Mouse (Mus musculus) 416B (cell line): ENCODE measurements at regions not wholly inside any gene's neighbourhood (a gene's known extent, or its start where the extent isn't known, plus 50 kb on each side); places are given as distances from the start of the nearest gene placed in this dataset.

Source experiments
- DNase-seq: peaks from one replicate; pipeline ENCODE4 v3.0.0; 2011; ENCODE audit warnings: low read depth

- DNase-seq: no peak
Observed at GRCm38 (mm10) chr15:61596318-61596717, 673.5 kb upstream of the A1bg start.

DNA sequence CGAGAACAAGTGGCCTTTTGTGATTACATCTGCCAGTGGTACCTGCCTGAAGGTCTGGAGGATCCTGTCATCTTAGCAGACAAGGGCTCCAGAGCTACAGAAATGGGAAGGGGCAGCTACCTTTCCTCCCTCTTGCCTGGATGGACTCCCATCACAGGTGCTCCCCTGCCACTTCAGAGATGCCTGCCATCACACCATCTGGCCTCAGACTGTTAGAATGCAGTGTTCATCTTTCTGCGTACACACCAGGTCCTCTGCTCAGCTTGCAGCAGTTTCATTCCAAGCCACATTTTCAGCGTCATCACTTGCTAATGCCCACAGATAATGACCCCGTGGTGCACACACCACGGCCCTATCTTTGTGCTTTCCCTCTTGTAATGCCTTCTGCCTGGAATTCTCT lies 666.1 kb upstream of the A1bg start:
- DNase-seq: no peak

GRCm38 (mm10) chr15:61582335-61582734 lies 659.5 kb upstream of the A1bg start:
- DNase-seq: no peak

DNA sequence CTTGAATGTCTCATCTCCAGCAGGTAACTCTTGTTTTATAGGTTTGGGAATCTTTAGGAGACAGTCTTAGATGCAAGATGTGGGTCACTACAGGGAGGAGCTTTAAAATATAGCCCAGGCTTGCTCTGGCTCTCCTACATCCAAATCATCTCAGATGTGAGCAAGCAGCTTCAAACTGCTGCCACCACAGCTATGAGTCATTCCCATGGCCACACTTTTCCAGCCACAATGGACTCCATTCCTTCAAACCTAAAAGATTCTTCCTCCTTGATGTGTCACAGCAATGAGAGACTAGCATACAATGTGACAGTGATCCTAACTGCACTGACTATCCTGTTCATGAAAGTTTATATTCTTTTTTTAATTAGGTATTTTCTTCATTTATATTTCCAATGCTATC lies 640.5 kb upstream of the A1bg start:
- DNase-seq: peak; percentile 33

- DNase-seq: no peak
Observed at GRCm38 (mm10) chr15:61562252-61562651, 639.4 kb upstream of the A1bg start.

GRCm38 (mm10) chr15:61553908-61554307 lies 631.1 kb upstream of the A1bg start:
- no peak for DNase-seq

GRCm38 (mm10) chr15:61553081-61553680 lies 630.4 kb upstream of the A1bg start:
- DNase-seq: no peak

DNA sequence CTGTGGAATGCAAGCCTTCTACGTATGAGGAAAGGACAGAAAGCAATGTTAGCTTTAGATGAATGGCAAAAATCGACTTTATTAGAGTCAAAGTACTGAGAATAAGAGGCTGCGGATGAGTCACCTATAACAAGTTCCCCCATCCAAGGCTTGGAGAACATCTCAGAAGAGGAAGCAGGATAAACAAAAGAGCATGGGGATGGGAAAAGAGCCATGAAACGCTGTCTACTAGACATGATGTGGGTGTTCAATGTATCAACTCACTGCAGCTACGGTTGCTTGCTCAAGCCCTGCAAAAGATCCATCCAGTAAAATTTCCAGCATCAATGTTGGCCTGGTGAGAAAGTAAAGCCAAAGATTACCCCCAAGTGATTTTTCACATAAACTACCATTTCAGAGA lies 628.4 kb upstream of the A1bg start:
- DNase-seq: no peak

DNA sequence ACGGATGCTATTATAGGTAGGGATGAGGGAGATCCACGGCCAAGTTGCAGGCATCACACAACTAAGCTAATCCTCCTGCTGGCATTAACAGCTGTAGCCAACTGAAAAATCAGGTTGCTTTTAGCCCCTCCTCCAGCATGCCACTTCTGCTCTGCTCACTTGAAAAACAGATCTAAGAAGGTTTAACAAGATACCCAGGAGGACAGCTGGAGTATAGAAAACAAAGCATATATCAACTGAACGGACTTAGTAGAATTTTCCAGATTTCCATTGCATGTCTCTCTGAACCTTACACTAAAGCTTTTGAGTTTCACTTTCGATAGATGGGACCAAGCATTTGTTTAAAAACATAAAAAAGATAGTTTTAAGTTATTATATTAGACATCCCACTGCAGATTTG lies 625.6 kb upstream of the A1bg start:
- peak; percentile 11 for DNase-seq

DNA sequence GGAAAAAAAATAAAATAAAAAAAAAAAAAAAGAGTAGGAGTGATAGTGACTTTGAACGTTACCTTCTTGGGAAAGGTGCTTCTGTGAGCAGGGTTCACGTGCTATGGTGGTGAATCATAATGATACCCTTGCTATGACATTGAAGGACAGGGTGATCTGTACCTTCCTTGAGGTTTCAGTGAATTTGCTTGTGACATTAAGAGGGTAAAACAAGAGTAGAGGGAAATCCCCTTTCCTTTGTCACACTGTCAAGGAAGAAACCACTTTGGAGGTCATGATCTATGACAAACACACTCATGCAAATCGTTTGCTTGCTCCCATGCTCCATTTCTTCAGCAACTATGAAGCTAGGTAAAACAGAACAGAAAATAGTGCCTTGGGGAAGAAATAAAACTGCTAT lies 623.8 kb upstream of the A1bg start:
- DNase-seq: no peak

DNA sequence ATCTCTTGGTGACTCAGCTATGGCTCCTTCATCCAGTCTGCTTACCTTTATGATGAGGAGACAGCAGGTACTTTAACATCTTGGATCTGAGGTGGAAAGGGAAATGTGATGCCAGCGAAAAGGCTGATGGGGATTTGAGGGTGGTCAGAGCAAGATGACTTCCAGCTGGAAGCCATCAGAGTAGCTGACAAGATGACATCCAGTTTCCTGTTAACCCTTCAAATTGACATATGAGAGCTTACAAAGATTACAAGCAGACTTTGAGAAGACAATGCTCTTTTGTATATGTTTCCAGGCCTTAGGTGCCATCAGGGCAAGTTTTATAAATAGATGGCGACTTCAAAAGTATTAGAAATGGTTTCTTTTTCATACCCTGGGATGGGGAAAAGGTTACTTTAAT lies 621.3 kb upstream of the A1bg start:
- DNase-seq: no peak

- DNase-seq: no peak
Observed at GRCm38 (mm10) chr15:61541643-61542042, 618.8 kb upstream of the A1bg start.

DNA sequence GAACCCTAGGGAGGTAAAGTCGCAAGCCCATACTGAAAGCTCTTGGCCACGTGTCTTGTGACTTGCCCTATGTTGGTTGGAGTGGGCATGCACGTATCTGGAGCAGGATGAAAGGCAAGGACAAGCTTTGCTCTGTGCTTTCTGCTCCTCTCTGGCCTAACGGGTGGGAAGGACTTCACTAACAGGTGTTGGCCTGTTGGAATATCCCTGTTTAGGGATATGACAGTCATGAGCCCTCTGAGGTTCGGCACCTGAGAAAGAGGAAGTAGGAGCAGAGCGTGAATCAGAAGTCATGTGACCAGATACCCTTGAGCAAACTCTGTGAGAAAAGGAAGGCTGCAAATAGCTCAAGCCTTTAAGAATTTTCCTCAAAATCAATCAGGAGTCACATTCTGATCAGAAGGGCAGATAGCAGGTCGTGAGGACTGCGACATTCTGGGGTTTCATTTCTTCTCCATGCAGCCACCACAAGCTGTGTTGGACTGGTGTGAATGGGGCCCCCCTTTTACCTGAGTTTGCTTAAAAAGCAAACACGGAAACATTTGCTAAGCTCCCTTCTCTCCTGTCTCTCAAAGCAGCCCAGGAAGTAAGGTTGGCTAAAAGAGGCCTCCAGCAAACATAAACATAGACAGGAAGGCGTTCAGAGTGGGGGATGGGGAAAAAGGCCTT lies 618.1 kb upstream of the A1bg start:
- peak; percentile 55 for DNase-seq

DNA sequence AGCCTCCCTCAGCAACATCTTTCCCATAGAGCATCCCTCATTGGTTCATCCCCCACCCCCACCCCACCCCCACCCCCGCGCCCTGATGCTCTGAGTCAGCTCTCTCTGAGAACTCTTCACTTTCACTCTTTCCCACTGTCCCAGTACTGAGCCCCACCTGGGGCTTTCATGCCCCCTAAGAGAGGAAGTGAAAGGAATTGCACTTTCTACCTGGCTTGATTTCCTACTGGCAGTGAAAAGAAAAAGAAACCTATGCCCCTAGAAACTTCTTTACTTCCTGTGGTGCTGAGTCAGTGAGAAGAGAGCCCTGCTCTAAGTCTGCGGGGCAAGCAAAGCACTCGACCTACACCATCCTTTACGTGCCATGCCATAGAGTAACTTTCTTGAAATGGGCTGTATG lies 616.1 kb upstream of the A1bg start:
- DNase-seq: no peak

DNA sequence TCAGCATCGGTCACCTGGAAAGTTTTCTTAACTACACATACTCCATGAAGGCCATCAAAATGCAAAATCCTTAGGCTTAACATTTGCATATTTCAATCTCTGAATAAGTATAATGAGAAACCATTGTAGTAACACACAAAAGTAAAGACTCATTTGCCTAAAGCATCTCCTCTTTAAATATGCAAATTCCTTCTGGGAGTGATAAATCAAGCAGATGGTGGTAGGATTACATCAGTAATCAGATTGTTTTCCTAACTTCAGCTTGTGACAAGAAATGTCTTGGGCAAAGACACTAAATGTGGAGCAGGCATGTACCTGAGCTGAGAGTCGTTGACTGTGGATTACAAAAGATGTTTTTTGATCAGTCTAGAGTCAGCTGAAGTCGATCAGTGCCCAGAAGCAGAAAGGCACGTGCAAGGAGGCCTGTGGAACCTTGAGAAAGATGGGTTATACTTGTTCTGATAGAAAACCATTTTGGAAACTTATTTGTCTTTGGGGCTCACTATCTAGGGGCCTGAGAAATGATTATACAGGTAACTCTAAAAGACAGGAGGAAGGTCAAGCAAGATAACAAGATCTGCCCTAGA lies 615.5 kb upstream of the A1bg start:
- no peak for DNase-seq

DNA sequence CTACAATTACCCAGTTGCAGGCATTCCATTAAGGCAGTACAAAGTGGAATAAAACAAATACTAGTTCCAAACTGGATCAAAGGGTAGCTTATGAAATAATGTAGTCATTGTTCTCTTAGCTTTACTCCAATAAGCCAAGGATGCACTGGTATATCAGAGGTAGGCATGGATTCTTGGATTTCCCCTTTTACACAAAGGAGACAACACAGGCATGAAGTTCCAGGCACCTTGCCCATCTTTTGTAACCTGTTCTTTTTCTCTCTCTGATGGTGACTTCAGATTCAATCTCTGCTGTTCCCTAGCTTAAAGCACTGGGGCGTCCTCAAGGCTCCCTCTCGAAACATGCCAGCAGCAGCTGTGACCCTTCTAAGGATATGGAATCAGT lies 613.5 kb upstream of the A1bg start:
- DNase-seq: no peak

- DNase-seq: no peak
Observed at GRCm38 (mm10) chr15:61535644-61536331, 613.0 kb upstream of the A1bg start.

DNA sequence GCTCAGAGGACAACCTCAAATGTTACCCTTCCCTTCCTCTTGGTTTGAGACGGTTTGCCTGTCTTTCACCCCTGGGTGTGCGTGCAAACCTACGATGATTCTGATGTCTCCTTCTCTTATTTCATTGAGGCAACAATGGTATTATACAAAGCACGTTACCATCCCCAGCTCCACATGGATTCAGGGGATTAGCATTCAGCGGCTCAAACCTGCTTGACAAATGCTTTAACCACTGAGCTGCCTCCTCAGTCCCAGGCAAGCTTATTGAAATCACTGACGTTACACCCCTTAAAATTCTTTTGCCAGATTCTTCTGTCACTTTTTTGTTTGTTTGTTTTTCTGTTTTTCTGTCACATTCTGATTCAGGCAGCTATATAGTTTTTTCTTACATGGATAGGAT lies 612.4 kb upstream of the A1bg start:
- no peak for DNase-seq

GRCm38 (mm10) chr15:61532808-61533207 lies 610.0 kb upstream of the A1bg start:
- no peak for DNase-seq

- no peak for DNase-seq
Observed at GRCm38 (mm10) chr15:61532040-61532439, 609.2 kb upstream of the A1bg start.

- DNase-seq: no peak
Observed at GRCm38 (mm10) chr15:61523036-61523435, 600.2 kb upstream of the A1bg start.

DNA sequence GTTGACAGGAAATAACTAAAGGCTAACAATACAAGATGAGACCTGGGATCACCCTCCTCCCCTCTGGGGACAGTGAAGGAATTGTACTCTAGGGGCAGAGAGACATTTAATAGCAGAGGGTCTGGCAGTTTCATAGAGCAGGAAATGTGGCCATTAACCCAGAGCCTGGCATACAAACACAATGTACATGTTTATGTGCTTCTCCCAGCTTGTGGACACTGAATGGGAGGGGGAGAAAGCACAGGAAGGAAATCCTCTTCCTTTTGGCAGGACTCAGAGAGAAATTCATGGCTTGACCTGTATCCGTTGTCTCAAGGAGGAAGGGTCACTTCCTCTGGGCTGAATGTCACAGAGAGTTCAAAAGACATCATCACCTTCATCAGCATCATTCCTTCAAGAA lies 594.5 kb upstream of the A1bg start:
- DNase-seq: no peak

DNA sequence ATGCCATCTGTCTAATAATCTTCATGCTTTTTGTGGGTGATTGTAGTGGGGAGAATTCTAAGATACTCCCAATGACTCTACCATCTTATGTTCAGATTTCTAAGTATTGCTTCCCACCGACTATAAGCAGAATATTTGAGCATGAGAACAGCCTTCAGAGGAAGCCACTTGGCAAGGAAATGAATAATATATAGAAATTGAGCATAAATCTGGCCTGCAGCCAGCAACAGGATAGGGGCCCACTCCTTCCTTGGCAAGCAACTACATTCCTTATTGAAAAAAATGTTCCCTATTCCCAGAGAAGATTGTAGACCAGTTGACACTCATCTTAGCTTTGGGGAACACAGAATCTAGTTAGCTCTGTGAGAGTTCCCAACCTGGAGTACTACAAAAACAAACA lies 591.5 kb upstream of the A1bg start:
- no peak for DNase-seq
